Mouse (Mus musculus): ENCODE measurements at regions not wholly inside any gene's neighbourhood (a gene's known extent, or its start where the extent isn't known, plus 50 kb on each side); places are given as distances from the start of the nearest gene placed in this dataset.

DNA sequence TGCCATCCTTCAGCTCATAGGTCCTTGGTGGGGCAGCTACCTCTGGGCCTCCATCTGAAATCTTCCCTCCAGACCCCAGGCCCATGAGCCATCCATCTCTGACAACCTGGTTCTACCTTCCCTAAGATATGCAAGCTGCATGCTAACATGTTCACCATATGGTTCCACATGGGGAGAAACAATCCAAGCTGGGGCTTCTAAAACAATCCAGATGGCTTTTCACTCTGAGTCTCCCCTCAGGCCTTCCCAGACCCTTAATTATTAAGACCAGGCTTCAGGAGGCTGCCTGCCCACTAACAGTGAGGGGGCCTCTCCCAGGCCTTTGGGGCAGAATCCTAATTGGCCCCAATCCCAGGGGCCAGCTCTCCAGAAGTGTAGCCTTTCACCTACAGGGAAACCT lies 71.1 kb upstream of the Sfswap start:
- DNase-seq (ENCODE audit: low spot score): no peak

DNA sequence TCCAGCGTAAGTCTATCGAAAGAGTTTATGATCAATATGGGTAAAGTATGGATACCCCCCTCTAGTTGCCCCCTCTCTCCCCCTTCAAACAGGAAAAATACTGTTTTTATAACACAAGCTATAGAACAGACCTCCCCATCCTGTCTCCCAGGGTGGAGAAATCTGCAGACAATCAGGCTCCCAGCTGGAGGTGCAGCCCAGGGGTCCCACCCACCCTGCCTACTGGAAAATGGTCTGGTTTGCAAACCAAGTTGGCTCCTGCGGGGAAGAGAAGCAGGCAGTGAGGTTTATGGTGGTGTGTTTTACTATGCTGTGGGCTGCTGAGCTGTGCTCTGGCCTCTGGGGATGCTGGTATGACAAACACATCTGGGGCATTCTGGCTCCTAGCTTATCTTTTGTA lies 70.7 kb upstream of the Sfswap start:
- DNase-seq (ENCODE audit: low spot score): no peak

DNA sequence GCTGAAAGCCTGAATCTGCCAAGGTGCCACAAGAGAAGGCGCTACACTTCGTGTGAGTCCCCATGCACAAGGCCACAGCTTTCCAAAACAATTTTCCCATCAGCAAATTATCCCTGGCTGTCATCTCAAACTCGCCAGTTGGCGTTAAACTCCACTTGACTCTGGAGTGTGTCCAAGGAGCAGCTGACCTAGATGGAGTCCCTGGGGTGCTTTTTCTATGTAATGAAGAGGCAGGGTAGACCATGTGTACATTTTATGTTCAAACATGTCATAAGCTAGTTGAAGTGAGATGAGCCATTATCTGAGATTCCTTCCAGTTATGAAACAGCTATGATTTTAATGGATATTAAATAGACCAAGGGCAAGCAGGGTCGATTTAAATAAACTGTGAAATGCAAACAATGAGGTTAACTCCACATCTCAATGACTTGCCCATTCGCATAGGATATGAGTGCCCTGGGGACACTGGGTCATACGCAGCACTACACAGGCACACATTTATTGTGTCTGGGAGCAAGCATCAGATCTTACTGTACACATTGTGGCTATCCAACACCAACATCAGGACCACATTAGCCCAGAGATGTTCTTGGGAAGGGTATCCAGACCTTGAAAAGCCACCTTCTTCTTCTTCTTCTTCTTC lies 51.0 kb upstream of the Sfswap start:
- no peak for DNase-seq (ENCODE audit: low spot score)

Data from urinary bladder, postnatal 25 days (tissue).